Mouse (Mus musculus): ENCODE measurements at regions not wholly inside any gene's neighbourhood (a gene's known extent, or its start where the extent isn't known, plus 50 kb on each side); places are given as distances from the start of the nearest gene placed in this dataset.

GRCm38 (mm10) chr10:91734691-91735090 is 553.6 kb upstream of the Tmpo start:
- in situ Hi-C loops (cut with MboI; ENCODE audit: low pct_unique_long_range_greater_than_20kb) = loop anchor here (25.0 kb wide), 1 partner anchor 1278 kb away; no protein-coding TSS in a partner anchor
- no peak for DNase-seq (ENCODE audit: low read depth, low spot score)
- TF ChIP-seq CTCF (IDR thresholded peaks at IDR 0.05) = peak; percentile 47
- no peak for ATAC-seq
- ChIA-PET CTCF (no interaction called here), POLR2A (no interaction called here)
- no peaks in the 10 kb centered on the region for H3K27me3 ChIP-seq

- no peaks in the 10 kb centered on the region for H3K27me3 ChIP-seq
- POLR2A ChIA-PET = no interaction called here
- ATAC-seq (no peak), DNase-seq (ENCODE audit: low read depth, low spot score) (no peak)
- in situ Hi-C loops (cut with MboI; ENCODE audit: low pct_unique_long_range_greater_than_20kb) = loop anchor here (25.0 kb wide), 1 partner anchor 1280 kb away; no protein-coding TSS in a partner anchor
- TF ChIP-seq CTCF (IDR thresholded peaks at IDR 0.05) = no peak
- CTCF ChIA-PET = interaction anchor here (0.8 kb wide), 1 partner anchor 456 kb away, joined by 3 read pairs; no protein-coding TSS in a partner anchor
Measured at GRCm38 (mm10) chr10:91732007-91732589, 551.0 kb upstream of the Tmpo start.

GRCm38 (mm10) chr10:91730062-91730461 is 548.9 kb upstream of the Tmpo start:
- CTCF ChIA-PET = interaction anchor here (2.3 kb wide), 1 partner anchor 11 kb away, joined by 6 read pairs; no protein-coding TSS in a partner anchor
- no peak for ATAC-seq
- H3K27me3 ChIP-seq = no peaks in the 10 kb centered on the region
- in situ Hi-C loops (cut with MboI; ENCODE audit: low pct_unique_long_range_greater_than_20kb) = loop anchor here (25.0 kb wide), 1 partner anchor 1282 kb away; no protein-coding TSS in a partner anchor
- DNase-seq (ENCODE audit: low read depth, low spot score) = no peak
- TF ChIP-seq CTCF (IDR thresholded peaks at IDR 0.05) = no peak
- POLR2A ChIA-PET = no interaction called here

- TF ChIP-seq CTCF (IDR thresholded peaks at IDR 0.05) = no peak
- DNase-seq (ENCODE audit: low read depth, low spot score) (no peak), ATAC-seq (no peak)
- ChIA-PET POLR2A (interaction anchor here (0.5 to 1.4 kb wide), 2 partner anchors 9 to 765 kb away, joined by 3 to 4 read pairs; no protein-coding TSS in a partner anchor), CTCF (interaction anchor here (1.4 kb wide), 1 partner anchor 10 kb away, joined by 3 read pairs; no protein-coding TSS in a partner anchor)
- no peaks in the 10 kb centered on the region for H3K27me3 ChIP-seq
- in situ Hi-C loops (cut with MboI; ENCODE audit: low pct_unique_long_range_greater_than_20kb) = no loop called here
Measured at GRCm38 (mm10) chr10:91719561-91720371, 538.7 kb upstream of the Tmpo start.

- ATAC-seq = no peak
- ChIA-PET POLR2A (interaction anchor here (0.6 kb wide), 1 partner anchor 87 kb away, joined by 4 read pairs; no protein-coding TSS in a partner anchor), CTCF (interaction anchor here (1.1 kb wide), 1 partner anchor 31 kb away, joined by 4 read pairs; no protein-coding TSS in a partner anchor)
- in situ Hi-C loops (cut with MboI; ENCODE audit: low pct_unique_long_range_greater_than_20kb) = no loop called here
- H3K27me3 ChIP-seq = no peaks in the 10 kb centered on the region
- TF ChIP-seq CTCF (IDR thresholded peaks at IDR 0.05) = no peak
- DNase-seq (ENCODE audit: low read depth, low spot score) = no peak
Measured at GRCm38 (mm10) chr10:91716604-91717003, 535.5 kb upstream of the Tmpo start.

- TF ChIP-seq CTCF (IDR thresholded peaks at IDR 0.05) = no peak
- no peak for DNase-seq (ENCODE audit: low read depth, low spot score)
- no peak for ATAC-seq
- in situ Hi-C loops (cut with MboI; ENCODE audit: low pct_unique_long_range_greater_than_20kb) = no loop called here
- ChIA-PET POLR2A (no interaction called here), CTCF (no interaction called here)
- no peaks in the 10 kb centered on the region for H3K27me3 ChIP-seq
Measured at GRCm38 (mm10) chr10:91714648-91715047, 533.5 kb upstream of the Tmpo start.

- no peak for TF ChIP-seq CTCF (IDR thresholded peaks at IDR 0.05)
- peak; percentile 69 for ATAC-seq
- ChIA-PET CTCF (no interaction called here), POLR2A (interaction anchor here (0.7 kb wide), 1 partner anchor 895 kb away, joined by 3 read pairs; no protein-coding TSS in a partner anchor)
- in situ Hi-C loops (cut with MboI; ENCODE audit: low pct_unique_long_range_greater_than_20kb) = no loop called here
- H3K27me3 ChIP-seq = no peaks in the 10 kb centered on the region
- DNase-seq (ENCODE audit: low read depth, low spot score) = no peak
Measured at GRCm38 (mm10) chr10:91713529-91713928, 532.4 kb upstream of the Tmpo start.

- in situ Hi-C loops (cut with MboI; ENCODE audit: low pct_unique_long_range_greater_than_20kb) = no loop called here
- ChIA-PET CTCF (interaction anchor here (1.8 kb wide), 1 partner anchor 34 kb away, joined by 5 read pairs; no protein-coding TSS in a partner anchor), POLR2A (no interaction called here)
Measured at GRCm38 (mm10) chr10:91706816-91707215, 525.7 kb upstream of the Tmpo start.

GRCm38 (mm10) chr10:91704751-91705150 is 523.6 kb upstream of the Tmpo start:
- in situ Hi-C loops (cut with MboI; ENCODE audit: low pct_unique_long_range_greater_than_20kb) = no loop called here
- no peaks in the 10 kb centered on the region for H3K27me3 ChIP-seq
- ATAC-seq (no peak), DNase-seq (ENCODE audit: low read depth, low spot score) (no peak)
- POLR2A ChIA-PET = no interaction called here
- CTCF ChIA-PET = no interaction called here
- TF ChIP-seq CTCF (IDR thresholded peaks at IDR 0.05) = no peak

More at GRCm38 (mm10) chr10:91706816-91707215, 525.7 kb upstream of the Tmpo start:
- ATAC-seq (no peak), DNase-seq (ENCODE audit: low read depth, low spot score) (no peak)
- TF ChIP-seq CTCF (IDR thresholded peaks at IDR 0.05) = no peak
- H3K27me3 ChIP-seq = no peaks in the 10 kb centered on the region

GRCm38 (mm10) chr10:91701822-91702221 is 520.7 kb upstream of the Tmpo start:
- no peak for ATAC-seq
- DNase-seq (ENCODE audit: low read depth, low spot score) = no peak
- ChIA-PET POLR2A (no interaction called here), CTCF (interaction anchor here (2.2 kb wide), 1 partner anchor 10 kb away, joined by 5 read pairs; no protein-coding TSS in a partner anchor)
- H3K27me3 ChIP-seq = no peaks in the 10 kb centered on the region
- TF ChIP-seq CTCF (IDR thresholded peaks at IDR 0.05) = no peak
- in situ Hi-C loops (cut with MboI; ENCODE audit: low pct_unique_long_range_greater_than_20kb) = no loop called here
